Mouse (Mus musculus): ENCODE results near the gene Zfp493. TPM values are rescaled to one million over a fixed set of nuclear protein-coding genes. Genes with fewer than 3 reads are reported as not detected.

The Zfp493 gene
- 0.03 and 0.21 TPM in 2 replicates for polyA plus RNA-seq (2012; rRNA removed)

DNA sequence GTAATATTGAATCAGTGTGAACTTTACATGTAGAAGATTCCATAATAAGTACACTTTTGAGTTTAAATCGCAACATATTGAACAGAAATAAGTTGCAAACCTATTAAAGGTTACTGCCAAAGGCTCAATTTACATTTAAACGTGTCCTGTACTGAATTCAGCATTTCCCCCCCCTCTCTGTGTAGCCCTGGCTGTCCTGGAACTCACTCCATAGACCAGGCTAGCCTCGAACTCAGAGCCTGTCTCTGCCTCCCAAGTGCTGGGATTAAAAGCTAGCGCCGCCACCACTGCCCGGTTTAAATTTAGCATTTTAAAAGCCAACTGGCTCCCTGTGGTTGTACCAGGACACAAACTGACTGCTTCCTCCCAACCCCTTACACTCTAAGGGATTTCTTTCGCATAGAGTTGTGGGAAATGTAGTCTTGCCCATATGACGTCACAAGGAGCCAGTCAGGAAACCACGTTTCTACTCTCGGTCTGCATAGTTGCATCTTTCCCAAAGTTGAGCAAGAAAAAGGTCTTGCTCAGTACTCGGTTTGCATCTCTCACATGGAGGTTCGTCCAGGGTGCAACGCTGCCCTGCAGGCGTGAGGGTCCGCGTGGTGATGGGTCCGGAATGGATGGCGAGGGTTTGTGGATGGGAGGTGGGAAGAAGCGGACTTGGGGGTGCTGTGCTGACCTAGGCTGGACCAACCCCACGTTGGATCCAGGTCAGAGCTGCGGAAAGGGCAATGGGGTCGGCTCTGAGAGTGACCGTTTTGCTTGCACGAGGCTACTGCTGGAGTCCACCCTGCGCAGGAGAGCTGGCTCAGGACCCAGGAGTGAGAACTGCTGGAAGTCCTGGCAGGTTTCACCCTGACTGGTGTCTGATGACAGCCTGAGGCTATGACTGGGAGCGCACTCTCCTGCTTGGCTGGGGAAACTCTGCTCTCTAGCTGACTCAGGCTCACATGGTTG is at the start of gene Zfp493:
Gene Zfp493, plus strand, starts transcription at position 429 of the 957 bp plus-strand sequence.

DNA sequence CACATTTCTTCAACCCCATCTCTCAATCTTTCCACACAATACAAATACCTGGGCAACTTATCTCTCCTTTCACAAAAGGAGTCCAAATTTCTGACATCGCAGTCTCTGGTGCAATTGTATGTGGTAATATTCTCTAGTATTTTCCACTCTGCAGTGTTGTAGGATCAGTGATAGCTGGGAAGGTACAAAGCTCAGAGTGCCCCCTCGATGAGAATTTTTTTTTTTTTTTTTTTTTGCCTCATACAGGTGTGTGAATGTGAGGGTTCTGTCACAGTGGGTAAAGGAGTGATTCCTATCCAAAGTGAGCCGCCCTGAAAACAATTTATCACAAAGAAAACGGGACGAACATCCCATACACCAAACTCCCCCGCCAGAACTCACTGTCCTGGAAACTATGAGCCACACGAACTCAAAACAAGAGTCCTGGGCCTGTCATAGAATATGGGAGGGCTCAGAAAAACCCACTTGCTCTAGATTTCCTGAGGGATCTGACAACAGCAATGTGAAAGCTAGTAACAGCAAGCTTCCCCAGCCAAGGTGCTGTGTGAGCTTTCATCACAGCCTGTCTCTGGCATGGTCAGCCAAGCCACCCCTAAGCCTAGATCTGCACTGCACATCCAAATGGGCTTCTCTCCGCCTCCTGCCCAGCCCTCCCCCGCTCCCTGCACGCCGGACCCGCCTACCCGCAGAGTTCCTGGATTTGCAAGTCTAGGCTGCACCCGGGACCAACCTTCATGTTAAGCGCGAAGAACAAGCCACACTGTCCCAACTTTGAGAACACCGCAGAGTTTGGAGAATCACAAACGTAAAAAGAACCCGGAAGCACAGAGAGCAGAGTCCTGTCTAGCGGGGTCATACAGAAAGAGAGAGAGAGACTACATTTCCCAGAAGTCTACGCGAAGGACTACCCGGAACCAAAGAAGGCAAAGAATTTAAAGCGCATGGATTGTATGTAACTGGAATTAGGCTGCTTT is 24.9 kb upstream of the Zfp493 start, which contains the start of gene Zfp85:
Gene Zfp85, minus strand, starts transcription at position 896 of the 974 bp plus-strand sequence.

DNA sequence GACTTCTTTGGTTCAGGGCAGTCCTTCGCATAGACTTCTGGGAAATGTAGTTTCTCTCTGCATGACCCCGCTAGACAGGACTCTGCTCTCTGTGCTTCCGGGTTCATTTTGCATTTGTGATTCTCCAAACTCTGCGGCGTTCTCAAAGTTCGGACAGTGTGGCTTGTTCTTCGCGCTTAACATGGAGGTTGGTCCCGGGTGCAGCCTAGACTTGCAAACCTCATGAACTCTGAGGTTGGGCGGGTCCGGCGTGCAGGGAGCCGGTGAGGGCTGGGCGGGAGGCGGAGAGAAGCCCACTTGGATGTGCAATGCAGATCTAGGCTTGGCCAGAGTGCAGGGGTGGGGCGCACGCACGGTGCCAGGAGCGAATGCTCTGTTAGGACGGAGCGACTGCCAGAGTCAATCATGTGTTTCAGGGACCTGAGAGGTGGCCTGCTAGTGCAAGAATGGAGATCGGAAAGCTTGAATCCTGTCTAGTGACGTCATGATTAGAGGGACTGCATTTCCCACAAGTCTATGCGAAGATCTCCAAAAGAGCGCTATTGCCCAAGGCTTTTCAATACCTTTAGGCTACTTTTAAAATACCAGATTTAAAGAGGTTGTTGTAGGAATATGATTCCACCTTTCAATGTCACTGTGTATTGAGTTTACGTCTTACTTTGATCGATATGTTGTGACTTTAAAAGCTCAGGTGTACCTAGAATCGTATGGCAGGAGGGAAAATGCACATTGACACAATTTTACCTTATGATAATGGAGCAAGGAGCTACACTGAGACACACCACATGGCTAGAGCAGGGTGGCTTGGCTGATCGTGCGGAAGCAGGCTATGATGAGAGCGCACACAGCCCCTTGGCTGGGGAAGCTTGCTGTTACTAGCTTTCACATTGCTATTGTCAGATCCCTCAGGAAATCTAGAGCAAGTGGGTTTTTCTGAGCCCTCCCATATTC is 34.5 kb downstream of the Zfp493 start, which contains the start of gene Zfp273:
Gene Zfp273, plus strand, starts transcription at position 31 of the 951 bp plus-strand sequence.

DNA sequence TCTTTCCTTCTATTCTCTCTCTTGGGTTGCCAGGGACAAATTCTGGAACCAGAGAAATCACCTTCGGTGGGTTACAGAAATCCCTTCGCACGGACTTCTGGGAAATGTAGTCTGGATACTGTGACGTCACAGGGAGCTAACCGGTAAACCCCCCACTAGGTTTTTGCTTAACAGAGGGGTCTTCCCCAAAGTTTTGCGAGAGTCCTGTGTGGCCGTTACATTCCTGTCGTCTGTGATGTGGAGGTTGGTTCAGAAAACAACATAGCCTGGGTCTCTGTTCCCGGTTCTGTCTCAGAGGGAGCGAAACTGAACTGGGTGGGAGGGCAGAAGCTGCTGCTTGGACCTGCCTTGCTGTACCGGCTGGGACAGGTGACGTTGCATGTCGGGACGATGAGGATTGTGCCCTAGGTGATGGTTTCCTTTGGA is 51.4 kb downstream of the Zfp493 start, which contains the start of gene Gm10037:
Gene Gm10037, plus strand, starts transcription at position 196 of the 426 bp plus-strand sequence.

Other genes starting within 250 kb of the Zfp493 start
- gene Zfp748, start 225.9 kb upstream of the Zfp493 start, polyA plus RNA-seq (2012; rRNA removed): 0.05 and 0.66 TPM in 2 replicates
- 0.01 TPM in 2 replicates for gene Zfp729b, start 170.0 kb upstream of the Zfp493 start, polyA plus RNA-seq (2012; rRNA removed)
- not detected in 2 replicates for gene Gm49345, start 141.9 kb upstream of the Zfp493 start, polyA plus RNA-seq (2012; rRNA removed)
- 0.03 and 0.08 TPM in 2 replicates for gene Zfp729a, start 141.9 kb upstream of the Zfp493 start, polyA plus RNA-seq (2012; rRNA removed)
- gene Zfp738, start 92.6 kb upstream of the Zfp493 start, polyA plus RNA-seq (2012; rRNA removed): 0.65 and 0.85 TPM in 2 replicates
- 0.02 TPM in 2 replicates for gene Zfp65, start 50.5 kb upstream of the Zfp493 start, polyA plus RNA-seq (2012; rRNA removed)
- gene Zfp85, start 24.5 kb upstream of the Zfp493 start, polyA plus RNA-seq (2012; rRNA removed): 0.06 TPM in 1 of 2 replicates, not detected in the other
- gene Zfp273, start 34.0 kb downstream of the Zfp493 start, polyA plus RNA-seq (2012; rRNA removed): 0.03 TPM in 1 of 2 replicates, not detected in the other
- gene Gm10037, start 51.4 kb downstream of the Zfp493 start, polyA plus RNA-seq (2012; rRNA removed): not detected in 2 replicates
- gene BC048507, start 83.6 kb downstream of the Zfp493 start, polyA plus RNA-seq (2012; rRNA removed): not detected in 2 replicates

All from stomach, adult 2 months (tissue).